Mouse (Mus musculus): ENCODE data around the gene Catip. TPM values are rescaled to one million over a fixed set of nuclear protein-coding genes. Genes with fewer than 3 reads are reported as not detected.

Catip gene
- polyA plus RNA-seq, 1 experiment from 2014 or later: 0.46 TPM

GRCm38 (mm10) chr1:74385064-74385463 is 23.2 kb downstream of the Catip start:
- Histone ChIP-seq H3K9me3 (replicated peaks) (no peaks in the 10 kb centered on the region), H3K27ac (ENCODE audit: poor library complexity, severe bottlenecking) (no peak overlapping the region), H3K4me1 (replicated peaks) (peaks cover 21% of the 10 kb centered on the region), H3K36me3 (no peaks in the 10 kb centered on the region), H3K4me2 (no peak overlapping the region), H3K27me3 (replicated peaks) (no peaks in the 10 kb centered on the region), H3K9ac (no peak overlapping the region), H3K4me3 (no peak overlapping the region)
- 84% methylated on average over 10 of the region's 10 CpGs for WGBS
- no peak for ATAC-seq (ENCODE audit: insufficient number of reproducible peaks, low FRiP score)

- no peaks in the 10 kb centered on the region for H3K9me3 ChIP-seq (replicated peaks)
- no peak overlapping the region for H3K9ac ChIP-seq
- H3K27me3 ChIP-seq (replicated peaks): no peaks in the 10 kb centered on the region
- H3K4me2 ChIP-seq: no peak overlapping the region
- H3K4me1 ChIP-seq (replicated peaks): peaks cover 25% of the 10 kb centered on the region
- H3K36me3 ChIP-seq: no peaks in the 10 kb centered on the region
- 73% methylated on average over 8 of the region's 8 CpGs for WGBS
- ATAC-seq (ENCODE audit: insufficient number of reproducible peaks, low FRiP score): no peak
- H3K4me3 ChIP-seq: no peak overlapping the region
- no peak overlapping the region for H3K27ac ChIP-seq (ENCODE audit: poor library complexity, severe bottlenecking)
Observed at GRCm38 (mm10) chr1:74385531-74385930, 23.6 kb downstream of the Catip start.

DNA sequence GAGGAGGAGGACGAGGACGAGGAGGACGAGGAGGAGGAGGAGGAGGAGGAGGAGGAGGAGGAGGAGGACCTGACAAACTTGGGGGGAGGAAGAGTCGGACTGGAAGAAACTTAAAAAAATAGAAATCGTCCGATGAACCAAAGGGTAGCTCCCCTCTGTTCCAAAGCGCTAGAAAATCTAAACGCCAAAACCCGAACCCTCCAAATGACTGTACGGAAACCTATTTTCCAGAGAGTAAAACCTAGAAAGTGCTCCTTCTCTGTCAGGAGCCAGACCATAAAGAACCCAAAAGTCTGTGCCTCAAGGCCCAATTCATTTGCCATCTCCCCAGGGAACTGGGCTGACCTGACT is 24.4 kb downstream of the Catip start:
- Histone ChIP-seq H3K27me3 (replicated peaks) (no peaks in the 10 kb centered on the region), H3K4me3 (peak overlapping the region; percentile 54), H3K27ac (ENCODE audit: poor library complexity, severe bottlenecking) (peak overlapping the region; percentile 97), H3K4me2 (peak overlapping the region; percentile 72), H3K9me3 (replicated peaks) (no peaks in the 10 kb centered on the region), H3K4me1 (replicated peaks) (peaks cover 30% of the 10 kb centered on the region), H3K36me3 (no peaks in the 10 kb centered on the region), H3K9ac (peak overlapping the region; percentile 76)
- WGBS: 46% methylated on average over 7 of the region's 10 CpGs
- ATAC-seq (ENCODE audit: insufficient number of reproducible peaks, low FRiP score): no peak

DNA sequence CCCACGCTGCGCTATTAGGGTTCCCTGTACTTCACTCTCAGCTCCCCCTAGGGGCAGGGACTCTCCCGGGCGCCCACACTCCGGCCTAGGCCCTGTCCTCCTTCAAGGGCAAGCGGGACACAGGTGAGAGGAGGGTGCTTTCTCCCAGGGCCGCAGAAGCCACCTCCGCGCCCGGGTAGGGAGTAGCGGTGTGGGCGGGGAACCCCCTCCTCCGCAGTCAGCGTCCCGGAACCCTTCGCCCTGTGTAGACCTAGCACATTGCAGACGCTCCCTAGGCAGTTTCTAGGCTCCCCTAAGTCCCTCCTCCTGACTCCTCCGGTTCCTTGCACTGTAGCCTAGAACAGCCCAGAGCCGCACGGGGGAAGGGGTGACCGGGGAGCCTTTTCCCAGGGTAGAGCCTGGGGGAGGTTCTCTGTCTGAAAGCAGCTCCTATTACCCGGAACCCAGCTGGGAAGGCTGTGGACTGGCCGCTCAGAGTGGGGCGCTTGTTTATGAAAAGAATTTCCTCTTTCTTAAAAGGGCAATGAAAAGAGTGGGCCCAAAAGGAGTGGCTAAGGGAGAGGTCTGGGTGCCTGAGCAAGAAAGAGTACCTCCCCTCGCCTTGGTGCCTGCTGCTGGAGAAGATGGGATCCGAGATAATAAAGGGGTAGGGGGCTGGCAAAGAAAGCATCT is 24.9 kb downstream of the Catip start:
- peak; percentile 86 for ATAC-seq (ENCODE audit: insufficient number of reproducible peaks, low FRiP score)
- H3K9me3 ChIP-seq (replicated peaks): no peaks in the 10 kb centered on the region
- WGBS: under 1% methylated on average over 26 of the region's 26 CpGs
- H3K4me2 ChIP-seq: peak overlapping the region; percentile 72
- H3K9ac ChIP-seq: peak overlapping the region; percentile 76
- H3K4me3 ChIP-seq: peak overlapping the region; percentile 54
- H3K36me3 ChIP-seq: no peaks in the 10 kb centered on the region
- no peaks in the 10 kb centered on the region for H3K27me3 ChIP-seq (replicated peaks)
- peak overlapping the region; percentile 97 for H3K27ac ChIP-seq (ENCODE audit: poor library complexity, severe bottlenecking)
- H3K4me1 ChIP-seq (replicated peaks): peaks cover 30% of the 10 kb centered on the region

DNA sequence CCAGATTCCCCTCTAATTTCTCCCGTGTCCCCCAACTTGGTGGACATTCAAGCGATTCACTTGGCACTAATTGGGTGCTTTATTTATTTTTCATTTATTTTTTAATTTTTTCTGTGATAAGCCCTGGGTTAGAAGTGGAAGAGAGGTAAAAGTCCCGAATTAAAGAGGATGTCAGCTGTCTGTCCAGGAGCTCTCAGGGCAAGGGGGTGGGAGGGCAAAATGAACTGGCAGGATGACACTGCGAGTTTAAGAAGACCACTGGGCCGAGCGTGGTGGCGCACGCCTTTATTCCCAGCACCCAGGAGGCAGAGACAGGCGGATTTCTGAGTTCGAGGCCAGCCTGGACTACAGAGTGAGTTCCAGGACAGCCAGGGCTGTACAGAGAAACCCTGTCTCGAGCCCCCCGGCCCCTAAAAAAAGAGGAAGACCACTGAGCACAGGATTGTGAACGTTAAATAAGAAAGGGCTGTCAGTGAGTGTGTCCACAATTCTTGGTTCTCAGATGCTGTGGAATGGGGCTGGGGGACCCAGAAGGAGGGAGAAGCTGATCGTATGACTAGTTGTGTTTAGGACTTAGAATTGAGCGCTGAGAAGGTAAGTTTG is 25.6 kb downstream of the Catip start:
- Histone ChIP-seq H3K27ac (ENCODE audit: poor library complexity, severe bottlenecking) (peak overlapping the region; percentile 97), H3K4me3 (peak overlapping the region; percentile 54), H3K4me2 (peak overlapping the region; percentile 72), H3K9me3 (replicated peaks) (no peaks in the 10 kb centered on the region), H3K9ac (peak overlapping the region; percentile 76), H3K27me3 (replicated peaks) (no peaks in the 10 kb centered on the region), H3K4me1 (replicated peaks) (peaks cover 30% of the 10 kb centered on the region), H3K36me3 (no peaks in the 10 kb centered on the region)
- no peak for ATAC-seq (ENCODE audit: insufficient number of reproducible peaks, low FRiP score)
- WGBS: 54% methylated on average over 15 of the region's 15 CpGs

- Histone ChIP-seq H3K9me3 (replicated peaks) (no peaks in the 10 kb centered on the region), H3K4me3 (no peak overlapping the region), H3K4me2 (no peak overlapping the region), H3K27me3 (replicated peaks) (no peaks in the 10 kb centered on the region), H3K9ac (no peak overlapping the region), H3K4me1 (replicated peaks) (peaks cover 39% of the 10 kb centered on the region), H3K27ac (ENCODE audit: poor library complexity, severe bottlenecking) (no peak overlapping the region), H3K36me3 (peaks cover 2% of the 10 kb centered on the region)
- WGBS: 82% methylated on average over 7 of the region's 7 CpGs
- no peak for ATAC-seq (ENCODE audit: insufficient number of reproducible peaks, low FRiP score)
Observed at GRCm38 (mm10) chr1:74388398-74388920, 26.6 kb downstream of the Catip start.

- peak overlapping the region; percentile 100 for H3K27ac ChIP-seq (ENCODE audit: poor library complexity, severe bottlenecking)
- no peaks in the 10 kb centered on the region for H3K9me3 ChIP-seq (replicated peaks)
- peaks cover 48% of the 10 kb centered on the region for H3K4me1 ChIP-seq (replicated peaks)
- H3K27me3 ChIP-seq (replicated peaks): no peaks in the 10 kb centered on the region
- peak overlapping the region; percentile 50 for H3K9ac ChIP-seq
- H3K4me3 ChIP-seq: peak overlapping the region; percentile 98
- peak overlapping the region; percentile 99 for H3K4me2 ChIP-seq
- peaks cover 16% of the 10 kb centered on the region for H3K36me3 ChIP-seq
- ATAC-seq (ENCODE audit: insufficient number of reproducible peaks, low FRiP score): no peak
- 2% methylated on average over 29 of the region's 29 CpGs for WGBS
Observed at GRCm38 (mm10) chr1:74389831-74390286, 28.0 kb downstream of the Catip start.

GRCm38 (mm10) chr1:74390287-74390906 is 28.5 kb downstream of the Catip start:
- no peak for ATAC-seq (ENCODE audit: insufficient number of reproducible peaks, low FRiP score)
- Histone ChIP-seq H3K4me2 (peak overlapping the region; percentile 99), H3K9me3 (replicated peaks) (no peaks in the 10 kb centered on the region), H3K27ac (ENCODE audit: poor library complexity, severe bottlenecking) (peak overlapping the region; percentile 100), H3K9ac (peak overlapping the region; percentile 50), H3K27me3 (replicated peaks) (no peaks in the 10 kb centered on the region), H3K4me3 (peak overlapping the region; percentile 98), H3K36me3 (peaks cover 22% of the 10 kb centered on the region), H3K4me1 (replicated peaks) (peaks cover 48% of the 10 kb centered on the region)
- WGBS: 5% methylated on average over 21 of the region's 21 CpGs

- H3K36me3 ChIP-seq: peaks cover 26% of the 10 kb centered on the region
- H3K9me3 ChIP-seq (replicated peaks): no peaks in the 10 kb centered on the region
- H3K4me2 ChIP-seq: peak within 1 kb of the TSS; percentile 99
- H3K4me1 ChIP-seq (replicated peaks): peaks cover 48% of the 10 kb centered on the region
- peak within 1 kb of the TSS; percentile 98 for H3K4me3 ChIP-seq
- ATAC-seq (ENCODE audit: insufficient number of reproducible peaks, low FRiP score): peak; percentile 76
- 4% methylated on average over 49 of the region's 51 CpGs for WGBS
- H3K27ac ChIP-seq (ENCODE audit: poor library complexity, severe bottlenecking): peak within 1 kb of the TSS; percentile 100
- no peaks in the 10 kb centered on the region for H3K27me3 ChIP-seq (replicated peaks)
- H3K9ac ChIP-seq: peak within 1 kb of the TSS; percentile 100
Observed at GRCm38 (mm10) chr1:74390924-74391748, 29.2 kb downstream of the Catip start, which contains the start of gene Ctdsp1. Ctdsp1 (plus strand) TSS chr1:74391509.

- Histone ChIP-seq H3K27me3 (replicated peaks) (no peaks in the 10 kb centered on the region), H3K4me1 (replicated peaks) (peaks cover 54% of the 10 kb centered on the region), H3K9me3 (replicated peaks) (no peaks in the 10 kb centered on the region), H3K36me3 (peaks cover 26% of the 10 kb centered on the region), H3K4me2 (peak overlapping the region; percentile 99), H3K27ac (ENCODE audit: poor library complexity, severe bottlenecking) (peak overlapping the region; percentile 100), H3K4me3 (peak overlapping the region; percentile 98), H3K9ac (peak overlapping the region; percentile 100)
- WGBS: under 1% methylated on average over 53 of the region's 63 CpGs
- peak; percentile 63 for ATAC-seq (ENCODE audit: insufficient number of reproducible peaks, low FRiP score)
Observed at GRCm38 (mm10) chr1:74391844-74392441, 30.0 kb downstream of the Catip start.
